Mouse (Mus musculus) intestine, embryonic 14.5 days (tissue): ENCODE results near the gene Lcmt2. TPM values are rescaled to one million over a fixed set of nuclear protein-coding genes. Genes with fewer than 3 reads are reported as not detected.
A peak's percentile ranks its signal among the peaks of the same experiment; 100 is the strongest.

Source experiments
- ATAC-seq: fragments of 200-750 bp; cut with Nextera tagmentation; replicated peaks from 2 replicates; pipeline ENCODE4 v1.8.0; 2017; ENCODE audit warnings: low read depth, moderate number of reproducible peaks, moderate TSS enrichment, moderate library complexity; ENCODE audit not compliant: low FRiP score, low TSS enrichment
- DNase-seq: peaks from one replicate; pipeline ENCODE4 v3.0.0-alpha.2; 2018; ENCODE audit warnings: low spot score
- H3K27ac ChIP-seq: fragments of 300-500 bp; sonication (generic); 2 replicates; pipeline ENCODE4 v1.5.1; 2014; ENCODE audit warnings: low read depth, mild to moderate bottlenecking, control low read depth
- H3K27me3 ChIP-seq: fragments of 300-500 bp; sonication (generic); replicated peaks from 2 replicates; pipeline ENCODE4 v1.6.1; 2014; ENCODE audit warnings: low read length, control low read depth; ENCODE audit not compliant: control insufficient read depth, insufficient read depth
- H3K36me3 ChIP-seq: fragments of 300-500 bp; sonication (generic); 2 replicates; pipeline ENCODE4 v1.6.1; 2014; ENCODE audit warnings: low read length, control low read depth; ENCODE audit not compliant: control insufficient read depth, insufficient read depth
- H3K4me1 ChIP-seq: fragments of 300-500 bp; sonication (generic); replicated peaks from 2 replicates; pipeline ENCODE4 v1.6.1; 2014; ENCODE audit warnings: low read length, control low read depth, mixed read lengths; ENCODE audit not compliant: control insufficient read depth, insufficient read depth
- H3K4me2 ChIP-seq: fragments of 300-500 bp; sonication (generic); 2 replicates; pipeline ENCODE4 v1.6.1; 2014; ENCODE audit warnings: low read length
- H3K4me3 ChIP-seq: fragments of 300-500 bp; sonication (generic); 2 replicates; pipeline ENCODE4 v1.5.1; 2014; ENCODE audit warnings: low read depth, low read length, control low read depth, mixed read lengths
- H3K9ac ChIP-seq: fragments of 300-500 bp; sonication (generic); 2 replicates; pipeline ENCODE4 v1.6.1; 2014; ENCODE audit warnings: mild to moderate bottlenecking, low read length
- H3K9me3 ChIP-seq: fragments of 300-500 bp; sonication (generic); 2 replicates; pipeline ENCODE4 v1.6.1; 2016; ENCODE audit warnings: low read length, control low read depth; ENCODE audit not compliant: control insufficient read depth
- WGBS: fragments of 180-500 bp; shearing (Covaris S2); extraction: QIAGEN DNeasy Blood & Tissue Kit; methylation state at CpG from one replicate; pipeline ENCODE4 v1.1.7; 2014; 5-methylcytosine and 5-hydroxymethylcytosine counted together
- polyA plus RNA-seq: library from polyadenylated mRNA; unstranded; fragments of >200 nt; fragmentation: Nextera tagmentation; extraction: Ambion mirVana; gene quantifications from 2 replicates; pipeline ENCODE4 v1.2.1, GENCODE M21; 2014

Lcmt2 gene
- 19.7 and 20.8 TPM in 2 replicates for polyA plus RNA-seq

GRCm38 (mm10) chr2:121140018-121140882 is at the start of gene Lcmt2, which contains the start of gene Adal:
TSS of gene Lcmt2 (minus strand) at chr2:121140653.
TSS of gene Adal (plus strand) at chr2:121140428.
- H3K4me2 ChIP-seq, result peak within 1 kb of the TSS; percentile 82
- DNase-seq, result peak; percentile 96
- peaks cover 19% of the 10 kb centered on the region for H3K4me1 ChIP-seq
- H3K27ac ChIP-seq, result peak within 1 kb of the TSS; percentile 99
- H3K36me3 ChIP-seq, result peaks cover 21% of the 10 kb centered on the region
- peaks cover 6% of the 10 kb centered on the region; the same call in 1 of the 2 replicates for H3K9me3 ChIP-seq
- peak; percentile 94 for ATAC-seq
- peak within 1 kb of the TSS; percentile 89 for H3K9ac ChIP-seq
- peak within 1 kb of the TSS; percentile 72 for H3K4me3 ChIP-seq
- 1% methylated on average over 87 of the region's 87 CpGs for WGBS
- H3K27me3 ChIP-seq, result no peaks in the 10 kb centered on the region

DNA sequence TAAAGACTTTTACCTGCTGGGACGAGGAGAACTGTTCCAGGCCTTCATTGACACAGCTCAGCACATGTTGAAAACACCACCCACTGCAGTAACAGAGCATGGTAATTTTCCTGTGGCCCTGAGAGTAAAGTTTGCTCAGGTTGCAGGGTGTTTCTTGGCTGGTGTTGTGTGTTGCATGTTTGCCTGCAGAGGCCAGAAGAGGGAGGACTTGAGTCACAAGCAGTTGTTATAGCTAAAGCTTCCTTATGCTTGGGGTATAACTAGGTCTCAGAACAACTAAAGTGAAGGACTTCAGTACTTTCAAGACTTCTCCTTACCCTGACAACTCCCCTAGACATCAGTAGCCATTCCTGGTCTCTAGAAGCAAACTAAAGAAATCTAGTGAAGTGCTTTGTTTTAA is 48.1 kb upstream of the Lcmt2 start:
- Histone ChIP-seq H3K27ac (no peak overlapping the region), H3K4me3 (no peak overlapping the region), H3K36me3 (peaks cover 99% of the 10 kb centered on the region), H3K4me2 (no peak overlapping the region), H3K27me3 (no peaks in the 10 kb centered on the region), H3K4me1 (no peaks in the 10 kb centered on the region), H3K9me3 (no peaks in the 10 kb centered on the region), H3K9ac (no peak overlapping the region)
- DNase-seq, result peak; percentile 48
- 84% methylated on average over 1 of the region's 1 CpGs for WGBS
- no peak for ATAC-seq

DNA sequence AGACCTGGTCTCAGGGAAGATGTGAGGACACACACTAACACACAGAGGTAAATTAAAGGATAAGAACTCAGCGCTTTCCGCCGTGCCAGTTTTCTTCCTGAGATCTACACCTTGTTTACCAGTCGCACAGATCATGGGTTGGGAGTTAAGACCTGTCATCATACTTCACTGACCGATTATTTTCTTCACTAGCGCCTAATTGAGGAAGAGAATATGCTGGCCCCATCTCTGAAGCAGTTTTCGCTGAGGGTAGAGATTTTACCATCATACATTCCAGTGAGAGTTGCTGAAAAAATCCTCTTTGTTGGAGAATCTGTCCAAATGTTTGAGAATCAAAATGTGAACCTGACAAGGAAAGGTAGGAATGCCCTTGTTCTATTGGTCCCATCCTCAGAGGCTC is 43.7 kb upstream of the Lcmt2 start:
- ATAC-seq (no peak), DNase-seq (no peak)
- H3K4me1 ChIP-seq, result no peaks in the 10 kb centered on the region
- peaks cover 74% of the 10 kb centered on the region for H3K36me3 ChIP-seq
- H3K27me3 ChIP-seq, result no peaks in the 10 kb centered on the region
- WGBS, result 96% methylated on average over 7 of the region's 7 CpGs
- H3K9me3 ChIP-seq, result no peaks in the 10 kb centered on the region
- no peak overlapping the region for H3K27ac ChIP-seq
- no peak overlapping the region for H3K4me2 ChIP-seq
- no peak overlapping the region for H3K4me3 ChIP-seq
- H3K9ac ChIP-seq, result no peak overlapping the region

- Histone ChIP-seq H3K27me3 (no peaks in the 10 kb centered on the region), H3K9me3 (no peaks in the 10 kb centered on the region), H3K27ac (no peak overlapping the region), H3K9ac (no peak overlapping the region), H3K36me3 (peaks cover 74% of the 10 kb centered on the region), H3K4me1 (no peaks in the 10 kb centered on the region), H3K4me2 (no peak overlapping the region), H3K4me3 (no peak overlapping the region)
- ATAC-seq (no peak), DNase-seq (no peak)
- 75% methylated on average over 5 of the region's 5 CpGs for WGBS
Measured at GRCm38 (mm10) chr2:121183431-121183830, 43.0 kb upstream of the Lcmt2 start.

DNA sequence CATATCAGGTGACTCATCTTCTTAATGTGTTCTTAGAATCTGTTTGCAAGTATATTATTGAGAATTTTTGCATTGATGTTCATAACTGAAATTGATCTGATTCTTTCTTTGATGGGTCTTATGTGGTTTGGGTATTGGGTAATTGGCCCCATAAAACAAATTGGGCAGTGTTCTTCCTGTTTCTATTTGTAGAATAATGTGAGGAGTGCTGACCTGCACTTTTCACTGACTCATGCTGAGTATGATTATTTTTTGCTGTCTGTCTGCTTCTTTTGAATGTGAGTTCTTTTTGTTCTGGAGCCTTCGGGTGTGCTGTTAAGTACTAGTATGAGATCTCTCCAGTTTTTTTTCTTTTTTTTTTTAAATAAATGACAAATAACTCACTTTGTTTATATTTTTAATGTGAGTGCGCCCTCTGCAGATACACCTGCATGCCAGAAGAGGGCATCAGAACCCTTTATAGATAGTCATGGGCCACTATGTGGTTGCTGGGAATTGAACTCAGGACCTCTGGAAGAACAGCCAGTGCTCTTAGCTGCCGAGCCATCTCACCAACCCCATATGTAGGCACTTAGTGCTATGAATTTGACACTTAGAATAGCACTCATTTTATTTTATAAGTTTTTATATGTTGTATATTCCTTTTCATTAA is 38.5 kb upstream of the Lcmt2 start:
- DNase-seq (no peak), ATAC-seq (no peak)
- Histone ChIP-seq H3K4me1 (no peaks in the 10 kb centered on the region), H3K4me3 (no peak overlapping the region), H3K9me3 (no peaks in the 10 kb centered on the region), H3K36me3 (peaks cover 71% of the 10 kb centered on the region), H3K27ac (no peak overlapping the region), H3K4me2 (no peak overlapping the region), H3K27me3 (no peaks in the 10 kb centered on the region), H3K9ac (no peak overlapping the region)
- WGBS, result 91% methylated on average over 3 of the region's 3 CpGs

DNA sequence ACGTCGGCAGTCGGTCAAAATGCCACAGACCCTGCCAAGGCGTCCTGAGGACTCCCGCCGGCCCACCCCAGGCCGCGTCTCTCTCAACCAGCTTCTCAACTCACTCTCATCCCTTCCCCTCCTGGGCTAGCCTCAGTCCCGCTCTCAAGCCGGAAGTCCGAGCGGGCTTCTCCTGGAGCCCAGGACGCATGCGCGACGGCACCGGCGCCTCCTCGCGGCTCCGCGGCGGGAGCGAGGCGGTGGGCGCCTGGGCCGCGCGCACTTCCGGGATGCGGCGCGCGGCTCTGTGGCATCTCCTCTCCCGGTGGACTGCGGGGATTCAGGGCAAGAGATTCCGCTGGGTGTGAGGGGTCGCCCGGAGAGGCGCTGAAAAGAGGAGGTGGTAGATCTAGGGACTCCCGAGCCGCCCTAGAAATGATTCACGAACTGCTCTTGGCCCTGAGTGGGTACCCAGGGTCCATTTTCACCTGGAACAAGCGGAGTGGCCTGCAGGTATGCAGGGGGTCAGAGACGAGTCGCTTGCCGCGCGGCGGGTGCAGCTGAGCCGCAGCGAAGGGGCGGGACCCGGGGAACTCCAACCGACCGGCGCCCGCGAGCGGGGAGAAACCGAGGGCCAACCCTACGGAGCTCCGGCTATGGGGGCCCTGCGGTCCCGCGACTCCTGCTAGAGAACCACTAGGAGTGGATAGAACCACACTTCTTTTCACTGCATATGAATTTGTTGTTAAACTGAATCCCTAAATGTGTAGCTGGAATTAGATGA is 30.7 kb upstream of the Lcmt2 start, which contains the start of gene Zscan29:
Gene Zscan29 (minus strand): TSS at position 146 of the 763 bp plus-strand sequence.
- H3K27me3 ChIP-seq, result no peaks in the 10 kb centered on the region
- peaks cover 35% of the 10 kb centered on the region for H3K36me3 ChIP-seq
- WGBS, result under 1% methylated on average over 66 of the region's 66 CpGs
- H3K9me3 ChIP-seq, result no peaks in the 10 kb centered on the region
- H3K4me3 ChIP-seq, result peak within 1 kb of the TSS; percentile 94
- H3K9ac ChIP-seq, result peak within 1 kb of the TSS; percentile 82
- H3K4me1 ChIP-seq, result peaks cover 20% of the 10 kb centered on the region
- DNase-seq, result peak; percentile 90
- peak within 1 kb of the TSS; percentile 82 for H3K27ac ChIP-seq
- peak; percentile 96 for ATAC-seq
- H3K4me2 ChIP-seq, result peak within 1 kb of the TSS; percentile 95

- Histone ChIP-seq H3K4me1 (peaks cover 20% of the 10 kb centered on the region), H3K9ac (peak within 1 kb of the TSS; percentile 82), H3K4me2 (peak within 1 kb of the TSS; percentile 95), H3K9me3 (no peaks in the 10 kb centered on the region), H3K27ac (peak within 1 kb of the TSS; percentile 82), H3K4me3 (peak within 1 kb of the TSS; percentile 94), H3K36me3 (peaks cover 35% of the 10 kb centered on the region), H3K27me3 (no peaks in the 10 kb centered on the region)
- no peak for DNase-seq
- WGBS, result under 1% methylated on average over 38 of the region's 38 CpGs
- ATAC-seq, result peak; percentile 41
Measured at GRCm38 (mm10) chr2:121170481-121170971, 30.1 kb upstream of the Lcmt2 start, which contains the start of gene Tubgcp4. TSS of gene Tubgcp4 (plus strand) at chr2:121170654.

GRCm38 (mm10) chr2:121169902-121170301 is 29.4 kb upstream of the Lcmt2 start:
- H3K4me2 ChIP-seq, result peak overlapping the region; percentile 95
- H3K4me1 ChIP-seq, result peaks cover 20% of the 10 kb centered on the region
- no peaks in the 10 kb centered on the region for H3K27me3 ChIP-seq
- 5% methylated on average over 9 of the region's 9 CpGs for WGBS
- H3K9me3 ChIP-seq, result no peaks in the 10 kb centered on the region
- H3K9ac ChIP-seq, result peak overlapping the region; percentile 82
- DNase-seq (peak; percentile 54), ATAC-seq (no peak)
- H3K27ac ChIP-seq, result peak overlapping the region; percentile 82; the same call in 1 of the 2 replicates
- H3K36me3 ChIP-seq, result peaks cover 35% of the 10 kb centered on the region
- H3K4me3 ChIP-seq, result peak overlapping the region; percentile 94
